Mouse (Mus musculus) frontal cortex, postnatal 36 days (tissue): ENCODE results near the gene Kalrn.

Source experiments
- DNase-seq, 2 experiments: peaks; one replicate each; pipeline ENCODE4 v3.0.0; 2022; ENCODE audit warnings: low spot score in 2 of 2

Kalrn gene

DNA sequence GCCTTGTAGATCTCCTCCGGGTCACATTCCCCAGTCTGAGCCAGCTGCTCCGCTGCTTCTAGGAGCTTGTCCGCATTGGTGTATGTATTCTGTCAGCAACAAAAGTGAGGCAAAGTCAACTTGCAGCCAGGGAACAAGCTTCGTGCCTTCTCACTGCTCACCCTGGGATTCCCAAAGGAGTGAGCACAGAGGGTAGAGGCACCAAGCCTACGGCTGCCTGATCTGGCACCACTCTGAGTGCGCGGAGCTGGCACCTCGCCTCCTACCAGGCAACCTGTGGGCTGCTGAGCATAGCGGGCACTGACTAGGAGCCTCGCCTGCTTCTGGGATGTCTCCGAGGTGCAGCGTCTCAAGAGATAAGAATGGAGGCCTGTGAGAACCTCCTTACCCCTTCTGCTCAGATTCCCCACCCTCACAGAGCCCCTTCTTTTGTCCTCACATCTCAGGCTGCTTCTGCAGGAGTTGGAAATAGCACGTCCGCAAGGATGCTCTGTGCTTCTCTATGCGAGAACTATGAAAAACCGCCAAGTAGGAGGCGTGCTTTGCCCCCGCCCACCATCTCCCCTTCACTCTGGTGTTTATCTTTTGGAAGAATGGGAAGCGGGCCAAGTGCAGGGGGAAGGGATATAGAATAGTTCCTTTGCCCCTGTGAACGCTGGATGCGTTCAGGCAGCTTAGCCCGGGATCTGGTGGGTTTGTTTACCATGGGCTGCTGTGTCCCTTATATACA is 310.4 kb downstream of the Kalrn start:
- DNase-seq = peak; percentile 82 to 89

DNA sequence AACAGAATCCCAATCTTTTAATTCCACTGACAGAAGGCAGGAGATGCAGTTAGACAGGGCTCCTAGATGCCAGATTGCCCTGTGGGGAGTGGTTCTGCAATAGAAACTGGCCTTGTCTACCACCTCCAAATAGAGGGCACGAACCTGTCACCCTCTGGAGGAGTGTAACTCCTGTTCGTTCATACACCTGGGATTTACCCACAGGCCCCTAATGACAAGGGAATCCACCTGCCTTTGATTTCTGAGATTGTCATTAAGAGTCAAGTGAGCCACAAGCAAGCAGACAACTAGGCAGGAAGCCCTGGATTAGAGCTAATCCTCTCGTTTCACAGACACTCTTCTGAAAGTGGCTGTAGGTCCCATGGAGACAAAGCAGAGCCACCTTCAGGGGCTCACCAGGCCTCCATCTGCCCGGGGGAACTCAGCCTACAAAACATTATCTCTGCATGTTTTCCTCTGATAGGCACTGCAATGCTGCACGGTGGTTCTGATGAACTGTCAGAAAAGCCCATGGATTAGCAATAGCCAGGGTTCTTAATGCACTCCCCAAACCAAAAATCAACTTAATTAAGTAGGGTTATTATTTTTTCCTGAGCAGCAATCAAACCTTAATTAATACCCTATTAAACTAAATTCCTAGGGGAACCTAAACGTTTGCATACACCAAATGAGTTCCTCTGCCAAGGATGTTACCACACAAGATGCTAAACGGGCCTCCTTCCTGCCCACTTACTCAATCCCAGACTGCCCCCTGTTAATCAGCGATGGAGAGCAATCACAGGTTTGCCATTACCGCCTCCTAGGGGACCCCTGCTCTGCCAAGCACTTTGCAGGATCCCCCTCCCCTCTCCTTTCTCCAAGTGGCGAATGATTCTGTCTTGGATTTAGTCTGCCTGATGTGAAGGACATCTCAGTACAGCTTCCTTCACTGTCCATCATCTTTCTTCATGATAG is 312.1 kb downstream of the Kalrn start:
- DNase-seq = no peak

DNA sequence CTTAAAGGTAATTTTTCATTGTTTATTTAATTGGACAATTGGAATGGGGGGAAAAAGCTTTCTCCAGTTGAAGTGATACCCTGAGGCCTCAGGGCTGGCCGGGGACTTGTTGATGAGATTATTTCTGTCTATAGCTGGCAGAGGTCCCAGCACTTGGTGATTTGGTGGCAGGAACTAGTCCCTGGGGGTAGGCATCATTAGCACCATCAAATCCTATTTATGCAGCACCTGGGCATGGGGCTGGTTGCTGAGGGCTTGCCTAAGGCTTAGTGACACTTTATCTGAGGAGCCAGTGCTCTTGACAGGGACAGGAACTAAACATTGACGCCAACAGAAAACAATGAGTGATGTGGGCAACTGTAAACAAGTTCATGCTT is 318.7 kb downstream of the Kalrn start:
- no peak for DNase-seq

DNA sequence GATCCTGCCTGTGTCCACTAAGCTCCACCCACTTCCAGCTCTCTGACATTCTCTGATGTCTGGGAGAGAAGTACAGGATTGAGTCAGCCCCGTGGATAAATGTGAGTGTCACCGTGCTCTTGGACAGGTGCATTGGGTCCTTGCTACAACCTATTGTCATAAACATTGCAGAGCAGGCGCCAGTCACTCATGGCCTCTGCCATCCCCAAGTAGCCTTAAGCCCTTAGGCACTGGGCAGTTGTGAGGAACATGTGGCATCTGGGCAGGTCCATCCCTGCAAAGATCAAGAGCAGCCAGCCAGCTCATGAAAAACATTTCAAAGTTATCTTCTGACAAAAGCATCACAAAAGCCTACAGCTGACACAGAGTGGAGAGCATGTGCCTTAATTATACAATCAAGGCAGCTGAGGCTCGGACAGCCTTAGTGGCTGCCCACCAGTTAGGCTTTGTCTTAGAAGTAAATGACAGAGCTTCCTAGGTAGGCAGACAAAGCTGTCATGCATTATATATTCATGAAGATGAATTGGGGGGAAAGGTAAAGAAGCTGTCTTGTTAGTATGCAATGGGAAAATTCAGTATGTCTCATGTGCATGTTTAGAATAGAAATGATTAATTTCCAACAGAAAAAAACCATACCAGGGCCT is 319.2 kb downstream of the Kalrn start:
- DNase-seq = no peak

DNA sequence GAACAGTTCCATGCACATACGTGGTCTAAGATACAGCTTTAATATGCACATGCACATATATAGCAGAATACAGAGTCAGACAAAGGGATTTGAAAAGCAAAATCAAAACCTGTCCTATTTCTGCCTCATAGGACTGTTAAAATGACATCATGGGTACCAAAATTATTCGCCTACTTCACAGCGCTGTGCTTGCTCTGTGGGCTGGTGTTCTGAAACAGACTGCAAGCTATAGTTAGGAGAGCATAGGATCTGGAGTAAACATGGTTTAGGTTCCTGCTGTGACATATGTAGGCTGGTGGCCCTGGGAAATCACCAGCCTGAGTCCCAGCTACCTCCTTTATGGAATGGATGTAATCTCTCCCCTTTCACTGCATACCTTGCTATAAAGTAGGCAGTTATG is 320.7 kb downstream of the Kalrn start:
- DNase-seq = no peak

DNA sequence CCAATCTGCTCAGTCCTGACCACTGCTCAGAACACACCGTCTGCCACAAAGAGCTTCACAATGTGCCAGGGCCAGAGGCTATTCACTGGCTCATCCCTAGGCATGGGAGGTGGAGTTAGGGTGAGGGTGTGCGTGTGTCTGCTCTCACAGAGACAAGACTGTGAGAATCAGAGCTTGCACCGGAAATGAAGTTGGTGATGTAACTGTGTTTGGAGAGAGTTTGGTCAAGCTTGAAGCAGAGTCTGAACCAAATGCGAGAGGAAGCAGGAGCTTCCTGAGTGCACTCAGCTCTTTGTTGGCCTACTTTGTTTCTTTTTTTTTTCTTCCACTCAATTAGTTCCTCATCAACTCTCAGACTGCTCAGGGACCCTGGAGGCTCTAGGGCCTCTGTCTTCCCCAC is 325.1 kb downstream of the Kalrn start:
- DNase-seq = no peak

DNA sequence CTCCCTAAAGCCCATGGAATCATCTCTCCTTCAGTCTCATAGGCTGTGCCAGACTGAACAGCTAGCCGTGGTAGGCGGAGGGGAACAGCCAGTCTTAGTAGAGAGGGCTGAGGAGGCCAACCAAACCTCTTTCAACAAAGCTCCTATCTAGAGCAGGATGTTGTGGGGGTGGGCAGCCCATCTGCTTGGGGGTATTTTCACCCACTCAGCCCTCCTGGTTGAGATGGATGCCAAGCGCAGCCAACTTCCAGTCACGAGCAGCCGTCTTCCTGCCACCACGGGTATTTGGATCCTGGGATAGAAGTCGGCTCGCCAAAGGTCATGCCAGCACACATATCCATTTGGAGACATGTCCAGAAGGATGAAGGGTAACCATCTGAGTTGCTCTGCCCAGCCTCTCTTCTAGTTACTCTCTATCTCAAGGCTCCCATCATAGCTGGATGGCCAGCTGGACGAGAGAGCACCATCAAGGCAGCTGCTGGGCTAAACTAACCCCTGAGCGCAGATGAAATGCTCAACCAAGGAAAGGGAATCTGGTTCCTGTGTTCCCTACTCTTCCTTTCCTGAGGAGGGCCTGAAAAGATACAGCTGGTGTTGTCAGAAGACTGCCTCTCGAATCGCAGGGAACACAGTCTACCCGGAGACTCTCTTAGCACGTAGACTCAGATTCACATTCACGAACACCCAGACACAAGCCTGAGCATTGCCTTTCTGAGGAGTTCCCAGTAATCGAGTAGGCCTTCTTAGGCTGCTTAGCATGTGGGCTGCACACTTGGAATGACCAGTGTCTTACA is 331.2 kb downstream of the Kalrn start:
- peak; percentile 81 to 93 for DNase-seq

DNA sequence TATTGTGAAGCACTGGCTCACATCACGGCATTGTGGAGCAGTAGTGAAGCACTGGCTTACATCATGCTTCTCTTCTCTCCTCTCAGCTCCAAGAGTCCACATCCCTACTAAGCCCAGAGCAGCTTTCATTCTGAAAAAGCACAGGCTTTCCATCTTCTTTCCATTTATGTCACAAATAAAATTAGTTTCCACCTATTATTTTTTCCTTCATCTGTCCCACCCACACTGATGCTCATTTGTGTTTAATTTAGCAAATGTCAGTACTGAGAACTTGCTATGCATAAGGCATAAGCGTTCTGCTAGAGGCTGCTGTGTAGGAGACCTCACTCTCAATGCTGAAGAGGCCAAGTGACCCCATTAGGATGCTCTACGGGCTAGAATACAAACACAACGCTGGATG is 333.7 kb downstream of the Kalrn start:
- no peak for DNase-seq

GRCm38 (mm10) chr16:34236898-34237611 is 336.3 kb downstream of the Kalrn start:
- DNase-seq = peak; percentile 74 to 84

- no peak for DNase-seq
These were observed 338.2 kb downstream of the Kalrn start for GRCm38 (mm10) chr16:34235086-34235485.

DNA sequence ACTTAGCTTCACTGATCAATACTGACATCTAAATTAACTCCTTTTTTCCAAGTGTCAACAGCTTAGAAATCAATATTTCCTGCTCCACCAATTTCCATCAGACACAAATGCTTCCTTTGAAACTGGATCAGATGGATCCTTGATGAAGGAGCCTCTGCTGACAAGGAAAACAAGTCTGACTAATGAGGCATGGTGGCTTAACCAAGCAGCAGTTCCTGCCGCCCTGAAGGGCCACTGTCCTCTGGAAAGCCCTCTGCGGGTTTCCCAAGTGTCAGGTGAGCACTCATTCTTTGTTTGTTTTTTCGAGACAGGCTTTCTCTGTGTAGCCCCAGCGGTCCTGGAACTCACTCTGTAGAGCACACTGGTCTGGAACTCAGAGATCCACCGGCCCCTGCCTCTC is 341.4 kb downstream of the Kalrn start:
- no peak for DNase-seq

DNA sequence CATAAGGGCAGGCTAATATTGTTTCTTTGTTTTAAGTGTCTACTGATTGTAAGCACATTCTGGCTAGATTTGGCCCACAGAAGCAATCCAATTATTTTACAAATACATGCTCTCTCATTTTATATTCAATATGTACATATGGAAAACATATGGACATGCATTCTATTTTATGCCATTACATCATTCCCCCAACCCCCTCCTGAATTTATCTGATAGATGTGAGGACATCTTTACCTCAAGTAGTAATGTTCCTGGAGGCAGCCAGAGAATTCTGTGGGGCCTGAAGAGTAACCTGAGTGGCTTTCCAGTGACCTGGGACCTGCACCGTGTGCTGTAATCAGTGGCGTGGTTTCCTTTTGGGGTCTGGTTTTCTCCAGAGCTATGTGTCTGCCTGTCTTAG is 342.2 kb downstream of the Kalrn start:
- DNase-seq = no peak

DNA sequence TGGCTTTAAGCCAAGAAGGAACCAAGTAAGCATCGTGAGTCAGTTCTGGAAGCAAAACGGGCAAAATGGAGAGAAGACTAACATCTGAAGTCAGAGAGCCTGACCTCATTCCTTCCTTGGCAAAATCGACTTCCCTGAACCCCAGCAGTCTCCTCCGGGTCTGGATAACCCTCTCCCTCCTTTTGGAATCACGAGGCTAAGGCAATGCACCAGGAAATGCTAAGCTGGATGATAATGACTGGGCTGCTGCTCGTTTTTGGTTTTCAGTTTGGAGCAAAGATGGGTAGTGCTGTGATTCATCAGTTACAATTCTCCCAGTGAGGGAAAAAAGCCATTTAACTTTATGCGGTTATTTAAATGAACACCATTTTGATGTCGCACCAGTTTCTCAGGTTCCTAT is 344.0 kb downstream of the Kalrn start:
- DNase-seq = no peak

DNA sequence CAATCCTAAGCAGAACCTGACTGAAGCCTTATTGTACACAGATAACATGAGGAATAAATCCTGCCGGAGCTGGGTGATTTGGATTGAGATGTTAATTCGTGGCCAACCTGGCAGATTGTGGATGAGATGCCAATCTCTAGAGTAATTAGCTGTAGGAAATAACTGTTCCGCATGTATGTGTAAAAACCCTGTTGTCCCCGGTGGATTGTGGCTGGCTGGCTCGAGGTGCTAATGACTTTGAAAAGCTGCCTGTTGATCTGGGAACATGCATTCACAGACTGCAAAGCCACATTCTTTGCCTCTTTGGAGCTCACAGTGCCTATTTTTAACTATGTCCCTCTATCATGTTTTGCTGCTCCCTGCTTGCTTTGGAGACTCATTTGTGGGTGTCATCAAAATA is 344.7 kb downstream of the Kalrn start:
- DNase-seq = no peak

GRCm38 (mm10) chr16:34212160-34212559 is 361.2 kb downstream of the Kalrn start:
- no peak for DNase-seq

DNA sequence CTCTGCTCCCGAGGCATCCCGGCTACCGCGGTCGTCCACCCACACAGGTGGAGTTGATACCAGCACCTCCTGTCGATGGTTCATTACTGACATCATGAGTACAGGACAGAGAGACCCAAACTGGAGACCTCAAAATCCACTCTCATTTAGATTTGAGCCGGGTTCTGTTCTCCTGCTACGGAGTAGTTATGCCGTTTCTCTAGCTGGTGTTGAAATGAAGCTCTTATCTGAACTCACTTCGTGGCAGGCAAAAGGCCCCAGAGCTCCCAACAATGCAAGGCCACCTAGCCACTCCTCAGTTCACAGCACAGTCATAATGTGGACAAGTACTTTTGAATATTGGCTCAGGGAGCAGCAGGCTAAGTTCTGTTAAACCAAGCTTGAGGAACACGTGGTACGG is 362.1 kb downstream of the Kalrn start:
- no peak for DNase-seq

- DNase-seq = no peak
These were observed 364.6 kb downstream of the Kalrn start for GRCm38 (mm10) chr16:34208748-34209147.

DNA sequence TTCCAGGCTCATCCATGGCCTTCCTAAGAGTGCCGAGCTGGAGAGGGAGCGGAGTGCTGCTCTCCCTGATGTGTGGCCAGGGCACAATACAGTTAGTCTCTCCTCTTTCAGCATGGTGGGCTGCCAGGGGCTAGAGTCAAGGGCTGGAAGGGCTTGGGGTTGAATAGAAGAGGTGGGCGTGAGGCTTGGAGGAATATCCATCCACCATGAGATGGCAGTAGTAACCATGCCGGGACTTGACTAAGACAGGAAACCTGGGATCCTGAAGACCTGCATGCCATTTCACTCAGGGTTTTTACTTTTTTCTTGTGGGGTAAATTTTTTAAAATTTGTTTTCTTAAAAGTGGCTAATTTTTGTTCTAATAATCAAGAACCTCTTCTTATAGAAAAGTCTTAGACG is 365.4 kb downstream of the Kalrn start:
- no peak for DNase-seq

GRCm38 (mm10) chr16:34204527-34205139 is 368.7 kb downstream of the Kalrn start:
- no peak for DNase-seq

GRCm38 (mm10) chr16:34199543-34199942 is 373.8 kb downstream of the Kalrn start:
- DNase-seq = no peak
